Mouse (Mus musculus) small intestine, adult 2 months (tissue): ENCODE measurements at regions not wholly inside any gene's neighbourhood (a gene's known extent, or its start where the extent isn't known, plus 50 kb on each side); places are given as distances from the start of the nearest gene placed in this dataset.

Experiments
- CTCF ChIP-seq: fragments of 200-500 bp; IDR thresholded peaks from 2 replicates; pipeline ENCODE4 v1.5.1; 2012; ENCODE audit warnings: low read depth, mild to moderate bottlenecking, control low read depth, inconsistent platforms, low read length, moderate library complexity, mixed read lengths; ENCODE audit not compliant: insufficient replicate concordance, insufficient read length; ENCODE audit errors: extremely low read depth
- POLR2A ChIP-seq: fragments of 200-500 bp; IDR thresholded peaks from 2 replicates; pipeline ENCODE4 v1.6.1; 2012; ENCODE audit warnings: low read depth, mild to moderate bottlenecking, control low read depth, inconsistent platforms, low read length, moderate library complexity

- TF ChIP-seq POLR2A (no peak), CTCF (no peak)
These were observed 498.6 kb upstream of the Acvr2a start for GRCm38 (mm10) chr2:48315306-48315705.
